Mouse (Mus musculus): Measurements from ENCODE around the gene Shc2. TPM values are rescaled to one million over a fixed set of nuclear protein-coding genes. Genes with fewer than 3 reads are reported as not detected.

Gene Shc2
- polyA plus RNA-seq, 1 experiment, result 2.3 TPM

- no peak overlapping the region for H3K4me2 ChIP-seq (ENCODE audit: low read depth)
Observed at GRCm38 (mm10) chr10:79661861-79662260, 24.1 kb upstream of the Shc2 start.

DNA sequence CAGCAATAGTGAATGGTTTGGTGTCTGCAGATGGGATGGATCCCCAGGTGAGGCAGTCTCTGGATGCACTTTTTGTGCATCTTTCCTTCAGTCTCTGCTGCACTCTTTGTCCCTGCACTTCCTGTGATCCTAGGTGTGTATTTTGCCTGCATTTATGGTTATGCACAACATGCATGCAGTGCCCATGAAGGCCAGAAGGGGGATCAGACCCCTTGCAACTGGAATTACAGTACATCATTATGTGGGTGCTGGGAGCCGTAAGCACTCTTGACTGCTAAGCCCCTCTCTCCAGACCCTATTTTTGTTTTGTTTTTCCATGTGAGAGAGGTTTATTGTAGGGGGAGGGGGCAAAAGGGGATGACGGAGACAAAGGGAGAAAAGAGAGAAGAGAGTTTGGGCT is 22.6 kb upstream of the Shc2 start:
- peaks cover 3% of the 10 kb centered on the region for H3K27me3 ChIP-seq (ENCODE audit: control insufficient read depth, insufficient read depth, insufficient read length)
- H3K4me3 ChIP-seq, result no peak overlapping the region
- no peaks in the 10 kb centered on the region for H3K79me2 ChIP-seq (ENCODE audit: control insufficient read depth, insufficient read depth)
- H3K4me2 ChIP-seq (ENCODE audit: low read depth), result no peak overlapping the region
- H3ac ChIP-seq (ENCODE audit: control insufficient read depth, insufficient read length), result no peak overlapping the region
- TF ChIP-seq TCF3 (IDR thresholded peaks at IDR 0.05; ENCODE audit: insufficient read length, low read depth) (no peak), POLR2A (IDR thresholded peaks at IDR 0.05; ENCODE audit: insufficient read length, low read depth) (no peak), REST (IDR thresholded peaks at IDR 0.05; ENCODE audit: insufficient read depth, insufficient read length) (no peak), POLR2AphosphoS2 (IDR thresholded peaks at IDR 0.05; ENCODE audit: insufficient read length, low read depth) (no peak), CEBPB (IDR thresholded peaks at IDR 0.05; ENCODE audit: insufficient read depth, poor library complexity, severe bottlenecking) (no peak)
- no peaks in the 10 kb centered on the region for H3K36me3 ChIP-seq (ENCODE audit: control insufficient read depth, insufficient read depth)

More at GRCm38 (mm10) chr10:79661861-79662260, 24.1 kb upstream of the Shc2 start:
- peaks cover 6% of the 10 kb centered on the region for H3K27me3 ChIP-seq (ENCODE audit: control insufficient read depth, insufficient read depth, insufficient read length)
- H3K79me2 ChIP-seq (ENCODE audit: control insufficient read depth, insufficient read depth), result no peaks in the 10 kb centered on the region
- TF ChIP-seq SRF (IDR thresholded peaks at IDR 0.05; ENCODE audit: control insufficient read depth, insufficient read length, low read depth) (no peak), E2F4 (IDR thresholded peaks at IDR 0.05; ENCODE audit: insufficient read depth) (no peak)
- no peak overlapping the region for H3ac ChIP-seq (ENCODE audit: control insufficient read depth, insufficient read length)
- H3K36me3 ChIP-seq (ENCODE audit: control insufficient read depth, insufficient read depth), result no peaks in the 10 kb centered on the region
- H3K4me3 ChIP-seq, result no peak overlapping the region

DNA sequence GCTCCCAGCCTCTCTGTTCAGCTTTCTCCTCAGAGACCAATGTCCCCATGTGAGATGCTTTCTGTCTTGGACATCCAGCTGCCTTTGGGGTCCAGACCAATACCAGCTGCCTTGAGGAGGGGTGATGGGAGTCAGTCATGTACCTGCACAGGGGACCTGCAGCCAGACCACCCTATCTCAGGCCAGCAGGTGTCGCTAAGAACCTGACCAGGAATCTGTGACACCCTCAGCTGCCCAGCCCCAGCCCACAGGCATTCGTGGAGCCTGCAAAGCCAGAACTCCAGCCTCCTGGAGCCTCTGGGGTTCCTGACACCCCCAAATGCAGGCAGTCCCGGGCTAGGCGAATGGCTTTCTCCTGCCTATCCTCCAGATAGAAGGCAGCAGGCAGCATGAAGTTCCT is 21.1 kb upstream of the Shc2 start:
- Histone ChIP-seq H3ac (ENCODE audit: control insufficient read depth, insufficient read length) (no peak overlapping the region), H3K79me2 (ENCODE audit: control insufficient read depth, insufficient read depth) (no peaks in the 10 kb centered on the region), H3K4me3 (no peak overlapping the region), H3K27me3 (ENCODE audit: control insufficient read depth, insufficient read depth, insufficient read length) (peaks cover 13% of the 10 kb centered on the region), H3K4me2 (ENCODE audit: low read depth) (no peak overlapping the region), H3K36me3 (ENCODE audit: control insufficient read depth, insufficient read depth) (no peaks in the 10 kb centered on the region)
- TF ChIP-seq USF1 (IDR thresholded peaks at IDR 0.05; ENCODE audit: low read depth) (no peak), MAX (IDR thresholded peaks at IDR 0.05; ENCODE audit: low read depth) (no peak), SRF (IDR thresholded peaks at IDR 0.05; ENCODE audit: control insufficient read depth, insufficient read length, low read depth) (no peak)

GRCm38 (mm10) chr10:79654946-79655395 is 17.3 kb upstream of the Shc2 start:
- Histone ChIP-seq H3K79me2 (ENCODE audit: control insufficient read depth, insufficient read depth) (no peaks in the 10 kb centered on the region), H3K4me3 (no peak overlapping the region), H3K4me2 (ENCODE audit: low read depth) (no peak overlapping the region), H3K27me3 (ENCODE audit: control insufficient read depth, insufficient read depth, insufficient read length) (peaks cover 25% of the 10 kb centered on the region), H3K36me3 (ENCODE audit: control insufficient read depth, insufficient read depth) (no peaks in the 10 kb centered on the region), H3ac (ENCODE audit: control insufficient read depth, insufficient read length) (no peak overlapping the region)
- TF ChIP-seq USF1 (IDR thresholded peaks at IDR 0.05; ENCODE audit: low read depth), result no peak
- TF ChIP-seq REST (IDR thresholded peaks at IDR 0.05; ENCODE audit: insufficient read depth, insufficient read length), result no peak
- no peak for TF ChIP-seq MAX (IDR thresholded peaks at IDR 0.05; ENCODE audit: low read depth)
- TF ChIP-seq CEBPB (IDR thresholded peaks at IDR 0.05; ENCODE audit: insufficient read depth, poor library complexity, severe bottlenecking), result no peak
- no peak for TF ChIP-seq POLR2A (IDR thresholded peaks at IDR 0.05; ENCODE audit: insufficient read length, low read depth)
- TF ChIP-seq MYOG (IDR thresholded peaks at IDR 0.05; ENCODE audit: control insufficient read depth in 1 of 3, insufficient read depth in 1 of 3, insufficient read length in 2 of 3, low read depth in 2 of 3), result no peak
- TF ChIP-seq SRF (IDR thresholded peaks at IDR 0.05; ENCODE audit: control insufficient read depth, insufficient read length, low read depth), result no peak
- TF ChIP-seq TCF3 (IDR thresholded peaks at IDR 0.05; ENCODE audit: insufficient read length, low read depth), result no peak
- no peak for TF ChIP-seq POLR2AphosphoS2 (IDR thresholded peaks at IDR 0.05; ENCODE audit: insufficient read length, low read depth)
- no peak for TF ChIP-seq TCF12 (IDR thresholded peaks at IDR 0.05; ENCODE audit: insufficient read depth, poor library complexity, severe bottlenecking)
- TF ChIP-seq E2F4 (IDR thresholded peaks at IDR 0.05; ENCODE audit: insufficient read depth), result no peak
- TF ChIP-seq MYOD1 (IDR thresholded peaks at IDR 0.05; ENCODE audit: control insufficient read depth in 1 of 3, insufficient read length in 2 of 3, low read depth in 2 of 3), result no peak

DNA sequence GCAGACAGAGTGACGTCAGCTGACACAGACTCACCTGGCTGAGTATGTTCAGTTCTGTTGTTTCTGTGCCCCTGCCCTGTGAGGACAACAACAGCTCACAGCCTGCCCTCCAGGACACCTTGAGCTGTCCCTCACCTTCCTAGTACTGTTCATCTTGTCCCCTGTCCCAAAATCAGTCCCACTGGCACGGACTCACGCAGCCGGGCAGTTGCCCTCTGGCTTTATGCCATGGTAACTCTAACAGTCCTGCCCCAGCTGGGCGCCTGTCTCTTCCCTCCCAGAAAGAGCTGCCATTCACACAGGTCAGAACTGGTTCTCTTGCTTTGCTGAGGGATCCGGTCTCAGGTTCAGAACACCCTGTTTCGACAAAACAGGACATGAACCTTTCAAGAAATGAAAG is 15.1 kb upstream of the Shc2 start:
- H3K4me2 ChIP-seq (ENCODE audit: low read depth), result no peak overlapping the region
- H3K27me3 ChIP-seq (ENCODE audit: control insufficient read depth, insufficient read depth, insufficient read length), result peaks cover 29% of the 10 kb centered on the region
- no peak overlapping the region for H3ac ChIP-seq (ENCODE audit: control insufficient read depth, insufficient read length)
- no peaks in the 10 kb centered on the region for H3K79me2 ChIP-seq (ENCODE audit: control insufficient read depth, insufficient read depth)
- no peak for TF ChIP-seq TCF12 (IDR thresholded peaks at IDR 0.05; ENCODE audit: insufficient read depth, poor library complexity, severe bottlenecking)
- no peak for TF ChIP-seq MAX (IDR thresholded peaks at IDR 0.05; ENCODE audit: low read depth)
- no peak for TF ChIP-seq CEBPB (IDR thresholded peaks at IDR 0.05; ENCODE audit: insufficient read depth, poor library complexity, severe bottlenecking)
- TF ChIP-seq POLR2A (IDR thresholded peaks at IDR 0.05; ENCODE audit: insufficient read length, low read depth), result no peak
- TF ChIP-seq USF1 (IDR thresholded peaks at IDR 0.05; ENCODE audit: low read depth), result no peak
- no peak for TF ChIP-seq REST (IDR thresholded peaks at IDR 0.05; ENCODE audit: insufficient read depth, insufficient read length)
- no peak for TF ChIP-seq MYOG (IDR thresholded peaks at IDR 0.05; ENCODE audit: control insufficient read depth in 1 of 3, insufficient read depth in 1 of 3, insufficient read length in 2 of 3, low read depth in 2 of 3)
- no peak for TF ChIP-seq TCF3 (IDR thresholded peaks at IDR 0.05; ENCODE audit: insufficient read length, low read depth)
- TF ChIP-seq POLR2AphosphoS2 (IDR thresholded peaks at IDR 0.05; ENCODE audit: insufficient read length, low read depth), result no peak
- H3K4me3 ChIP-seq, result no peak overlapping the region
- no peaks in the 10 kb centered on the region for H3K36me3 ChIP-seq (ENCODE audit: control insufficient read depth, insufficient read depth)
